Mouse (Mus musculus): ENCODE data around the gene Vps45. TPM values are rescaled to one million over a fixed set of nuclear protein-coding genes. Genes with fewer than 3 reads are reported as not detected.
"Not testable (repeated sequence)": the region's sequence is repeated elsewhere in the genome, so short reads cannot be mapped to it uniquely, and the experiment has no call there.

Vps45 gene
- polyA plus RNA-seq, 2 experiments = 6.6 to 9.0 TPM

GRCm38 (mm10) chr3:95965518-95966451, 92.5 kb downstream of the Vps45 start:
- no peak overlapping the region for H3K27ac ChIP-seq
- no peaks in the 10 kb centered on the region for H3K9me3 ChIP-seq (ENCODE audit: control insufficient read depth, low read length)
- H3K4me1 ChIP-seq (replicated peaks; ENCODE audit: control insufficient read depth in 2 of 2, insufficient read depth in 2 of 2, low read length in 1 of 2) = no peaks in the 10 kb centered on the region
- H3K4me3 ChIP-seq (ENCODE audit: insufficient read depth in 1 of 2, low read depth in 2 of 2, low read length in 2 of 2) = no peak overlapping the region
- no peak overlapping the region for H3K4me2 ChIP-seq (ENCODE audit: low read depth)
- ATAC-seq (ENCODE audit: insufficient read depth) (no peak), DNase-seq (ENCODE audit: low read depth in 3 of 3, low spot score in 3 of 3) (no peak)
- no peaks in the 10 kb centered on the region; the same call in 1 of the 2 replicates for H3K27me3 ChIP-seq (ENCODE audit: control insufficient read depth, insufficient read depth, low read length)
- peak; percentile 28; the same call in 1 of the 2 replicates for TF ChIP-seq CTCF (IDR thresholded peaks at IDR 0.05; ENCODE audit: low read depth)
- TF ChIP-seq EP300 (IDR thresholded peaks at IDR 0.05; ENCODE audit: low read depth) = no peak
- no peaks in the 10 kb centered on the region for H3K36me3 ChIP-seq (replicated peaks; ENCODE audit: control insufficient read depth, insufficient read depth, low read depth)
- H3K9ac ChIP-seq (replicated peaks) = no peak overlapping the region
- 2% methylated on average over 7 of the region's 7 CpGs for WGBS (ENCODE audit: insufficient replicate concordance)

DNA sequence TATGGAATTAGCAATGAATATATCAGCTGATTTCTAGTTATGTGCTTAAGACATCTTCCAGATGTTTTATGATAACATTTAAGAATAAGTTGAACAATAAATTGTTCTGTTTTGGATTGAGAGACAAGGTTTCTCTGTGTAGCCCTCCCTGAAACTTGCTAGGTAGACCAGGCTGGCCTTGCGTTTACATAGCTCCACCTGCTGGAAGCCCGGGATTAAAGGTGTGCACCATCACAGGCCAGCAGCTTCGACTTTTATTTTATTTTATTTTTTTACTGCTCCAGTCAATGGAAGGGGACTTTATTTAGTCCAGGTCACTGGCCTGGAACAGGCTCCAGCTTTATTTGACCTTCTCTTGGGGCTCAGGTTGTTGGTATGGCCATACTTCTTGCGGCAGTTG, 94.6 kb downstream of the Vps45 start:
- Histone ChIP-seq H3K4me2 (ENCODE audit: low read depth) (no peak overlapping the region), H3K9me3 (ENCODE audit: control insufficient read depth, low read length) (no peaks in the 10 kb centered on the region), H3K9ac (replicated peaks) (no peak overlapping the region), H3K27ac (no peak overlapping the region), H3K4me1 (replicated peaks; ENCODE audit: control insufficient read depth in 2 of 2, insufficient read depth in 2 of 2, low read length in 1 of 2) (no peaks in the 10 kb centered on the region), H3K27me3 (ENCODE audit: control insufficient read depth, insufficient read depth, low read length) (no peaks in the 10 kb centered on the region), H3K36me3 (replicated peaks; ENCODE audit: control insufficient read depth, insufficient read depth, low read depth) (no peaks in the 10 kb centered on the region), H3K4me3 (ENCODE audit: insufficient read depth in 1 of 2, low read depth in 2 of 2, low read length in 2 of 2) (no peak overlapping the region)
- DNase-seq (ENCODE audit: low read depth in 3 of 3, low spot score in 3 of 3) (no peak), ATAC-seq (ENCODE audit: insufficient read depth) (no peak)
- no peak for TF ChIP-seq EP300 (IDR thresholded peaks at IDR 0.05; ENCODE audit: low read depth)
- TF ChIP-seq CTCF (IDR thresholded peaks at IDR 0.05; ENCODE audit: low read depth) = peak; percentile 71
- 35% methylated on average over 4 of the region's 4 CpGs for WGBS (ENCODE audit: insufficient replicate concordance)

DNA sequence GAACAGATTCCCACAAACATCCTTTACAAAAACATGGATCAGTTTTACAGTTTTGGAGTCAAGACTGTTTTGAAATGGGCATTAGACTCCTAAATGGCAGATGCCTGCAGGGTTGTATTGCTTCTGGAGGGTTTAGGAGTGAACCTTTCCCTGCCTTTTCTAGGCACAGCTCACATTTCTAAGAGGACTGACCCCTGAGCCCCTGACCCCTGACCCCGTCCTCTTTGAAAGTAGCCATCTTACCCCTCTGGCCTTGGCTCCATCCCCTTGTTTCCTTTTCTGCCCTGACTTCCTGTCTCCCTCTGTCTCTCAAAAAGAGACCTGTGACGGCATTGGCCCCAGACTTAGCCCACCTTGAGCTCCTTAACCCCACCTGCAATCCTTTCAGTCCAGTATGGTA, 95.0 kb downstream of the Vps45 start:
- ATAC-seq (ENCODE audit: insufficient read depth) (no peak), DNase-seq (ENCODE audit: low read depth in 3 of 3, low spot score in 3 of 3) (no peak)
- H3K9ac ChIP-seq (replicated peaks) = no peak overlapping the region
- no peaks in the 10 kb centered on the region for H3K36me3 ChIP-seq (replicated peaks; ENCODE audit: control insufficient read depth, insufficient read depth, low read depth)
- no peaks in the 10 kb centered on the region for H3K9me3 ChIP-seq (ENCODE audit: control insufficient read depth, low read length)
- H3K4me3 ChIP-seq (ENCODE audit: insufficient read depth in 1 of 2, low read depth in 2 of 2, low read length in 2 of 2) = no peak overlapping the region
- no peaks in the 10 kb centered on the region for H3K4me1 ChIP-seq (replicated peaks; ENCODE audit: control insufficient read depth in 2 of 2, insufficient read depth in 2 of 2, low read length in 1 of 2)
- no peaks in the 10 kb centered on the region for H3K27me3 ChIP-seq (ENCODE audit: control insufficient read depth, insufficient read depth, low read length)
- H3K27ac ChIP-seq = no peak overlapping the region
- no peak for TF ChIP-seq CTCF (IDR thresholded peaks at IDR 0.05; ENCODE audit: low read depth)
- TF ChIP-seq EP300 (IDR thresholded peaks at IDR 0.05; ENCODE audit: low read depth) = no peak
- no peak overlapping the region for H3K4me2 ChIP-seq (ENCODE audit: low read depth)
- 33% methylated on average over 2 of the region's 2 CpGs for WGBS (ENCODE audit: insufficient replicate concordance)

- H3K9ac ChIP-seq (replicated peaks) = not testable (repeated sequence)
Measured at GRCm38 (mm10) chr3:95962182-95962581, 96.1 kb downstream of the Vps45 start.

GRCm38 (mm10) chr3:95959807-95960206, 98.5 kb downstream of the Vps45 start:
- 76% methylated on average over 1 of the region's 1 CpGs for WGBS (ENCODE audit: insufficient replicate concordance)

More at GRCm38 (mm10) chr3:95962182-95962581, 96.1 kb downstream of the Vps45 start:
- H3K9me3 ChIP-seq (ENCODE audit: control insufficient read depth, low read length); H3K27me3 ChIP-seq (ENCODE audit: control insufficient read depth, insufficient read depth, low read length); H3K4me1 ChIP-seq (replicated peaks; ENCODE audit: control insufficient read depth in 2 of 2, insufficient read depth in 2 of 2, low read length in 1 of 2); DNase-seq (ENCODE audit: low read depth in 3 of 3, low spot score in 3 of 3); H3K27ac ChIP-seq; H3K4me3 ChIP-seq (ENCODE audit: insufficient read depth in 1 of 2, low read depth in 2 of 2, low read length in 2 of 2); ATAC-seq (ENCODE audit: insufficient read depth); H3K36me3 ChIP-seq (replicated peaks; ENCODE audit: control insufficient read depth, insufficient read depth, low read depth); H3K4me2 ChIP-seq (ENCODE audit: low read depth): not testable (repeated sequence)
- WGBS (ENCODE audit: insufficient replicate concordance) = 73% methylated on average over 8 of the region's 8 CpGs

More at GRCm38 (mm10) chr3:95959807-95960206, 98.5 kb downstream of the Vps45 start:
- peaks cover 6 to 8% of the 10 kb centered on the region in 2 experiments for H3K4me1 ChIP-seq (replicated peaks; ENCODE audit: control insufficient read depth in 2 of 2, insufficient read depth in 2 of 2, low read length in 1 of 2)
- H3K4me2 ChIP-seq (ENCODE audit: low read depth) = no peak overlapping the region
- no peak overlapping the region for H3K27ac ChIP-seq
- no peak for TF ChIP-seq EP300 (IDR thresholded peaks at IDR 0.05; ENCODE audit: low read depth)
- TF ChIP-seq CTCF (IDR thresholded peaks at IDR 0.05; ENCODE audit: low read depth) = no peak; the same call in 1 of the 2 replicates
- no peaks in the 10 kb centered on the region for H3K36me3 ChIP-seq (replicated peaks; ENCODE audit: control insufficient read depth, insufficient read depth, low read depth)
- no peaks in the 10 kb centered on the region for H3K27me3 ChIP-seq (ENCODE audit: control insufficient read depth, insufficient read depth, low read length)
- H3K4me3 ChIP-seq (ENCODE audit: insufficient read depth in 1 of 2, low read depth in 2 of 2, low read length in 2 of 2) = no peak overlapping the region
- no peaks in the 10 kb centered on the region for H3K9me3 ChIP-seq (ENCODE audit: control insufficient read depth, low read length)
- DNase-seq (ENCODE audit: low read depth in 3 of 3, low spot score in 3 of 3) = no peak
- ATAC-seq (ENCODE audit: insufficient read depth) = no peak
- no peak overlapping the region for H3K9ac ChIP-seq (replicated peaks)

Measured in liver, embryonic 14.5 days (tissue).